8 mouse cellular contexts compared by ENCODE assay signal in genomic region chr10:79553691-79554090, GRCm38 (mm10). TPM values are rescaled to one million over a fixed set of nuclear protein-coding genes. Genes with fewer than 3 reads are reported as not detected.
DNase-seq lines count a peak whose midpoint lies in the region; ATAC-seq and TF ChIP-seq lines count a peak whose summit lies in the region.

No protein-coding gene starts in this region.

- peak overlapping the region; percentile 90; the same call in 1 of the 2 replicates for H3K9ac ChIP-seq in liver, embryonic 11.5 days (ENCODE audit: low read depth, low read length)
- peak overlapping the region; percentile 81 for H3K9ac ChIP-seq in hindbrain, postnatal 0 days (replicated peaks; ENCODE audit: low read length)
- H3K9ac ChIP-seq in neural tube, embryonic 13.5 days: peak overlapping the region; percentile 89

- 45% methylated on average over 10 of the region's 10 CpGs for WGBS in liver, embryonic 11.5 days
- 48% methylated on average over 10 of the region's 10 CpGs for WGBS in embryonic facial prominence, embryonic 10.5 days
- WGBS in hindbrain, postnatal 0 days: 27% methylated on average over 10 of the region's 10 CpGs
- WGBS in neural tube, embryonic 13.5 days: 44% methylated on average over 10 of the region's 10 CpGs

- DNase-seq in liver, embryonic 11.5 days (ENCODE audit: low spot score): peak; percentile 33
- DNase-seq in liver: no peak
- DNase-seq in embryonic facial prominence, embryonic 10.5 days (ENCODE audit: low spot score): no peak
- DNase-seq in hindbrain, postnatal 0 days (ENCODE audit: low spot score): no peak
- DNase-seq in adipocyte (ENCODE audit: low spot score): no peak
- DNase-seq in right cerebral cortex, postnatal 25 days: no peak
- no peak for DNase-seq in frontal cortex, postnatal 36 days (ENCODE audit: low spot score in 2 of 2)

- H3K4me1 ChIP-seq in liver, embryonic 11.5 days (replicated peaks; ENCODE audit: control insufficient read depth, insufficient read depth, low read length): peaks cover 3% of the 10 kb centered on the region; the same call in 1 of the 2 replicates
- H3K4me1 ChIP-seq in embryonic facial prominence, embryonic 10.5 days: peaks cover 31% of the 10 kb centered on the region
- H3K4me1 ChIP-seq in hindbrain, postnatal 0 days (ENCODE audit: insufficient read depth, low read length): peaks cover 22% of the 10 kb centered on the region
- H3K4me1 ChIP-seq in neural tube, embryonic 13.5 days (replicated peaks): peaks cover 30% of the 10 kb centered on the region

- no peak for ATAC-seq in liver, embryonic 11.5 days (replicated peaks; ENCODE audit: low FRiP score)
- no peak for ATAC-seq in hindbrain, postnatal 0 days
- no peak for ATAC-seq in neural tube, embryonic 13.5 days (ENCODE audit: low read depth)

- peak overlapping the region; percentile 92 for H3K4me3 ChIP-seq in liver, embryonic 11.5 days (ENCODE audit: low read depth, low read length)
- H3K4me3 ChIP-seq in embryonic facial prominence, embryonic 10.5 days: peak overlapping the region; percentile 97
- H3K4me3 ChIP-seq in hindbrain, postnatal 0 days (ENCODE audit: low read length): peak overlapping the region; percentile 90
- H3K4me3 ChIP-seq in neural tube, embryonic 13.5 days: peak overlapping the region; percentile 89

- H3K27me3 ChIP-seq in liver, embryonic 11.5 days (replicated peaks; ENCODE audit: control insufficient read depth, insufficient read depth, low read length): no peaks in the 10 kb centered on the region
- no peaks in the 10 kb centered on the region for H3K27me3 ChIP-seq in embryonic facial prominence, embryonic 10.5 days (replicated peaks; ENCODE audit: low read depth, poor library complexity, severe bottlenecking)
- H3K27me3 ChIP-seq in hindbrain, postnatal 0 days (ENCODE audit: insufficient read depth, low read length): no peaks in the 10 kb centered on the region
- no peaks in the 10 kb centered on the region for H3K27me3 ChIP-seq in neural tube, embryonic 13.5 days

- no peak overlapping the region for H3K27ac ChIP-seq in liver, embryonic 11.5 days (ENCODE audit: low read depth, low read length)
- 0 out of 2 replicates have a peak overlapping the region, but pooled peaks have one; percentile 96 for H3K27ac ChIP-seq in embryonic facial prominence, embryonic 10.5 days (replicated peaks)
- H3K27ac ChIP-seq in hindbrain, postnatal 0 days: no peak overlapping the region
- H3K27ac ChIP-seq in neural tube, embryonic 13.5 days (replicated peaks): no peak overlapping the region

- no peaks in the 10 kb centered on the region for H3K9me3 ChIP-seq in liver, embryonic 11.5 days (ENCODE audit: control insufficient read depth, low read length)
- H3K9me3 ChIP-seq in embryonic facial prominence, embryonic 10.5 days: no peaks in the 10 kb centered on the region
- H3K9me3 ChIP-seq in hindbrain, postnatal 0 days (ENCODE audit: low read length): no peaks in the 10 kb centered on the region
- H3K9me3 ChIP-seq in neural tube, embryonic 13.5 days: no peaks in the 10 kb centered on the region

- peak overlapping the region; percentile 92 for H3K4me2 ChIP-seq in liver, embryonic 11.5 days
- peak overlapping the region; percentile 94 for H3K4me2 ChIP-seq in hindbrain, postnatal 0 days (ENCODE audit: low read depth, low read length)
- peak overlapping the region; percentile 80 for H3K4me2 ChIP-seq in neural tube, embryonic 13.5 days

- H3K36me3 ChIP-seq in liver, embryonic 11.5 days (ENCODE audit: control insufficient read depth, insufficient read depth, low read length): peaks cover 10% of the 10 kb centered on the region; the same call in 1 of the 2 replicates
- H3K36me3 ChIP-seq in embryonic facial prominence, embryonic 10.5 days (replicated peaks): peaks cover 31% of the 10 kb centered on the region
- peaks cover 16% of the 10 kb centered on the region for H3K36me3 ChIP-seq in hindbrain, postnatal 0 days (ENCODE audit: insufficient read depth, low read length)
- peaks cover 17% of the 10 kb centered on the region for H3K36me3 ChIP-seq in neural tube, embryonic 13.5 days

- no peak for TF ChIP-seq CTCF in hindbrain, postnatal 0 days (IDR thresholded peaks at IDR 0.05; ENCODE audit: low read depth)

RNA-seq across cellular contexts. Expression of gene Mier2, which starts 1.3 kb away (rescaled TPM):
- 33.1 and 36.5 TPM in 2 replicates for polyA plus RNA-seq in liver, embryonic 11.5 days (2014; fragmentation: Nextera tagmentation; extraction: Ambion mirVana)
- 76.4 and 77.3 TPM in 2 replicates for polyA plus RNA-seq in embryonic facial prominence, embryonic 10.5 days (2016; fragmentation: Nextera tagmentation; extraction: Ambion mirVana)
- total RNA-seq in hindbrain, postnatal 0 days (2014; rRNA removed): 115 and 126 TPM in 2 replicates
- 36.3 and 37.5 TPM in 2 replicates for polyA plus RNA-seq in hindbrain, postnatal 0 days (2015; fragmentation: Nextera tagmentation; extraction: Ambion mirVana)
- 58.8 and 59.5 TPM in 2 replicates for polyA plus RNA-seq in neural tube, embryonic 13.5 days (2015; fragmentation: Nextera tagmentation; extraction: Ambion mirVana)

RNA-seq across cellular contexts. Expression of gene Plpp2, which starts 20.1 kb away (rescaled TPM):
- polyA plus RNA-seq in liver, embryonic 11.5 days (2014; fragmentation: Nextera tagmentation; extraction: Ambion mirVana): 27.1 and 30.1 TPM in 2 replicates
- polyA plus RNA-seq in embryonic facial prominence, embryonic 10.5 days (2016; fragmentation: Nextera tagmentation; extraction: Ambion mirVana): 28.4 and 29.2 TPM in 2 replicates
- total RNA-seq in hindbrain, postnatal 0 days (2014; rRNA removed): 30.3 and 38.0 TPM in 2 replicates
- 16.9 and 17.7 TPM in 2 replicates for polyA plus RNA-seq in hindbrain, postnatal 0 days (2015; fragmentation: Nextera tagmentation; extraction: Ambion mirVana)
- 15.4 and 17.5 TPM in 2 replicates for polyA plus RNA-seq in neural tube, embryonic 13.5 days (2015; fragmentation: Nextera tagmentation; extraction: Ambion mirVana)

RNA-seq across cellular contexts. Expression of gene Theg, which starts 33.4 kb away (rescaled TPM):
- polyA plus RNA-seq in liver, embryonic 11.5 days (2014; fragmentation: Nextera tagmentation; extraction: Ambion mirVana): not detected in 2 replicates
- polyA plus RNA-seq in embryonic facial prominence, embryonic 10.5 days (2016; fragmentation: Nextera tagmentation; extraction: Ambion mirVana): not detected in 2 replicates
- total RNA-seq in hindbrain, postnatal 0 days (2014; rRNA removed): not detected in 2 replicates
- not detected in 2 replicates for polyA plus RNA-seq in hindbrain, postnatal 0 days (2015; fragmentation: Nextera tagmentation; extraction: Ambion mirVana)
- polyA plus RNA-seq in neural tube, embryonic 13.5 days (2015; fragmentation: Nextera tagmentation; extraction: Ambion mirVana): not detected in 2 replicates
